Mouse (Mus musculus) adrenal gland, postnatal 36 days (tissue): ENCODE measurements around the gene Cacna2d2. TPM values are rescaled to one million over a fixed set of nuclear protein-coding genes. Genes with fewer than 3 reads are reported as not detected.
A peak's percentile ranks its signal among the peaks of the same experiment; 100 is the strongest.

Experiments
- DNase-seq, 2 experiments: peaks; one replicate each; pipeline ENCODE4 v3.0.0; 2021; ENCODE audit warnings: mixed read lengths in 1 of 2
- total RNA-seq, 2 experiments: library from RNA; stranded (reverse); gene quantifications; 2 replicates each; pipeline ENCODE4 v1.2.3; 2021

The Cacna2d2 gene
- total RNA-seq, 2 experiments from 2014 or later, result 4.9 to 5.2 TPM

DNA sequence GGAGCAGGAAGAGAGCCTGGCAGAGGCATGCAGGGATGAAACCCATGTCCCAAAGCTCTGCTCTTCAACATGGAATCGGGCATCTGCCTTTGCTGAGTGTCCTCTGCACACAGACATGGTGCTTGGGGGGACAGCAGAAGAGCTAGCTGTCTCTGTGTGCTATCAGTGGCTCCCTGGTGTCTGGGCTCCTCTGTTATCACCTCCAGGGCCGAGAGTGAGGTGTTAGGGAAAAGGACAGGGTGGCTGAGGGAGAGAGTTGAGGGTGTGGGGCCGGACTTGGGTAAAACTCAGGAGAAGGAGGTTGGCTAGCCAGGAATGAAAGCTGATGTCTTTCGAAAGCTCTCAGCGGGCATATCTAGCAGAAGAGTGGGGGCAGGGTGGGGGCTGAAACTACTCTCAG lies 63.5 kb downstream of the Cacna2d2 start:
- no peak for DNase-seq

DNA sequence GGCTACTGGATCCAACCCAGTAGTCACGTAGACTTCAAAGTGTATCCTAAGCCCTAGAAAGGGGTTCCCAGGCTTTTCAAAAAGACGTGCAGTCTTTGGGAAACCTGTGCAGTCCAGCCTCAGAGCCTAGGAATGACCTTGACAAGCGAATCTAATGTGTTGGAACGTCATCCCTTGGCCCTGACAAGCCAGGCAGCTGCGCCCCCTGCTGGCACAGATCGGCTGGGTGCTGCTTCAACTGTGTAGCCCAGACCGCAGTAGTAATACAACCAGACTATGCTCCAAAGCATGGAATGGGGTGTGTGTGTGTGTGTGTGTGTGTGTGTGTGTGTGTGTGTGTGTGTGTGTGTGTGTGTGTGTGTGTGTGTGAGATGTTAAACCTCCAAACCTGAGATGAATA lies 64.1 kb downstream of the Cacna2d2 start:
- peak; percentile 88 to 92 for DNase-seq

DNA sequence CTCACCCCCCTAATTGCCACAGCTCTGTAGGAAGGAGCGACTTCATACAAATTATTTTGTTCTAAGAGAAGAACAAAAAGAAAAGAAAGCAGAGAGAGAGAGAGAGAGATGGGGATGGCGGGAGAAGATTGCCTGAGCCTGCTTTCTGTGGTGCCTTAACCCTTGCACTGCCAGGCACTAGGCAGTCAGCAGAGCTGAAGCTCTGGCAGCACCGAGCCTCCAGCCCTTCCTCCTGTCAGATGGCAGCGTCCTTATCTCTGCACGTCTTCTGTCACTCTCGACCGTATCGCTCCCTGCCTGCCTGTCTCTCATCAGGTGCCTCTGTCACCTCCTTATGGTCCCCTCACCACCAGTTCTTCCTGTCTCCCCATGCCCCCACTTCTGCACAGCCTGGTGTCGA lies 64.7 kb downstream of the Cacna2d2 start:
- DNase-seq, result no peak

DNA sequence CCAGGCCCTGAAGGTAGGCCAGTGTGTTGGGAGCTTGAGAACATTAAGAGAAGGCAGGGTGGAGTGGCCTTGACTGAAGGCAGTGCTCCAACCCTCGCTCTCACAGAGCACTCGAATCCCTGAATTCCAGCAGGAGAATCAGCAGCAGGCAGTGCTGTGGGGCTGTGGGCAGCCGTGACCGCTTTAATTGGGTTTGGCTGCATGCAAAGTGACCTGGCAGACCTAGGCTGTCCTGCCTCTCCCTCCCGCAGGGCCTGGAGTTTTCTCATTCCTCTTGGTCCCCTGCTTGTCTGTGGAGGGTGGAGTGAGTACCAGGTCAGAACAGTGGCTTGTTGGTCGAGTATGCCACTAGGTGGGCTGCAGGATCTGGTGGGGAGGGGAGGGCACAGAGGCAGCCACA lies 66.2 kb downstream of the Cacna2d2 start:
- no peak for DNase-seq

DNA sequence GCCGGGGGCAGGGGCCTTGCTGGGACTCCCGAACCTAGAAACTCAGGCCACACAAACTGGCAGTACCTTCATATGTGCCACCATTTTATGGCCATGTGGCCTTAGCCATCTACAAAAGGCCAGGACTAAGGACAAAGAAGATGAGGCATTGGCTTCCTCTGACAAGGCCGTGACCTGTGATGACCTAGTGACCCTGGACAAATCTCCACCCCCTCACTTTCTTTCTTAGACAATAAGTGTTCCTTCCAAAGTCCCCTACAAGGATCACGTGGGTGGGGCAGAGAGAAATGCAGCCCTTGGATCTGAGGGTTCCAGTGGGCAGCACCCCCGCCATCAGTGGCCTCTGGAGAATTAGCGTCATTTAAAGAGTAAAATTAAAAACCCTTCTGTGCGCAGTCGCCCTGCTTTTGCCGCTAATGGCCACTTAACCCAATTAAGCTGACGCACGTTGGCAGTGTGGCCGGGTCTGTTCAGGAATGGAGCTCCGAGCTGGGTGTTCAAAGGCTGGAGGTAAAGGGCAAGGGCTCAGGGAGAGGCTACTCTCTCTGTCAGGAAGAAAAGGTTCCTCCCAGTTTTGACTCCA lies 69.9 kb downstream of the Cacna2d2 start:
- peak in 1 of 2 experiments; percentile 17 for DNase-seq

DNA sequence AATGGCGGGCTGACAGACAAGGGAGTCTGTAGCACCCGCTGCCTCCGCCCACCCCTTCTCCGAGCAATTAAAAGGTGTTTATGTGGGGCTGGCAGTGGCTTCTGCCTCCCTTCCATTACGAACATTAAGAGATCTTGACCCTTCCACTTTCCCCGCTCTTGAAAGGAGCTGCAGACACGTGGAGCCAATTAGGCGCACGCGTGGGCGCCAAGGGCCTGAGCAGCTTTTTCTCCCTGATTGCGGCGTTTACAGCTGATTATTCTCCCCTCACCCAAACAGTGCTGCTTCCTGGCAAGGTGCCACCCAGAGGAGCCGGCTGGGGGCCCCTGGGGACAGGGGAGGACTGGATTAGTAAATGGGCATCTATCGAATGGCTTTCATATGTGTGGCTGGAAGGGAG lies 71.0 kb downstream of the Cacna2d2 start:
- no peak for DNase-seq

DNA sequence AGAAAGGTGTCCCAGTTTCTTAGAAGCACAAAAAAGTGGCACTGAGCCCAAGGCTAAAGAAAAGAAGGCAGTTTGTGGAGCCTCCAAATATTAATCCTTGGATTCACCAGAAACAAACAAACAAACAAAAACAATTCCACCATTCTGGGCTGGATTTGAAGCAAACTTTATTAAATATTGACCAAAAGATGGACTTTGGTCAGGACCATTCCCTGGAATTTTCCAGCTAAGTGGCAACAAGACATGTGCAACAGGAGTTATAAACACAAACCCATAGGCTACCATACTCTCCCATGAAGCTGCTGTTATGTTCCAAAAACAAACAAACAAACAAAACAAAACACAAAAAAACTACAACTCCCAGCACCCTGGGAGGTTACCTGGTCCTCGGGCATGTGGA lies 74.6 kb downstream of the Cacna2d2 start:
- DNase-seq, result no peak

DNA sequence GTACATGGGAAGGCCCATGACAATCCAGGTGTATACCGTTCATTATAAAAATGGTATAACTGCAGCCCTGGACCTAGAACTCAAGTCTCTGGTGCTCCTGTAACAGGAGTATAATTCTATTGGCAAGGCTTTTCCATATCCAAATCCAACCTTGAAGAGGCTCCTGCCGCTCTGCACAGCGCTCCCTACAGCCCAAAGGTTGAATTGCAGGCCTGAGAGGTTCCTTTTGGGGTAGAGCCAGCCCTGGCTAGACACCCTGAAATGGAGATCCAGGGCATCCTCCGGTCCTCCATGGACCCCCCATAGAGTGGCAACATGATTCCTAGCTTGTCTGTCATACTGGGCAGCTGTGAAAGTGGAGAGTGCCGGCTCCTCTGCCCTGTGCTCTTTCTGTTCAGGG lies 79.6 kb downstream of the Cacna2d2 start:
- DNase-seq, result no peak

DNA sequence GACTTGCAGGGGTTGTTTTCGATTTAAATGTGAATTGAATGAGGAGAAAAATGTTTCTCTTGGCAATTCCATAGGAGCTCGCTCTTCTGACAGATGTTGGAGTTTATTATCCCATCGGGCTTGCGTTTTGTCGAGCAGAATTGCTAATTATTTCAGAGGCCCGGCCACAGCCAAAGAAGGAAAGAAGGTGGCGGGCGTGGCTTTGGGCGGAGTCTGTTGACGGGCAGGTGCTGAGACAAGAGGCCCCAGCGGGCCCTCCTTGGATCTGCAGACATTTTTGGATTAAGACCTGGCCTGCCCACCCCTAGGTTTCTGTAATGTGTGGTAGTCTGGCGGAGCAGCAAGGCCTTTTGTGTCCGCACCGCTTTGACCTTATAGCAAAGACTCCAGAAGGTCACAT lies 80.2 kb downstream of the Cacna2d2 start:
- no peak for DNase-seq

DNA sequence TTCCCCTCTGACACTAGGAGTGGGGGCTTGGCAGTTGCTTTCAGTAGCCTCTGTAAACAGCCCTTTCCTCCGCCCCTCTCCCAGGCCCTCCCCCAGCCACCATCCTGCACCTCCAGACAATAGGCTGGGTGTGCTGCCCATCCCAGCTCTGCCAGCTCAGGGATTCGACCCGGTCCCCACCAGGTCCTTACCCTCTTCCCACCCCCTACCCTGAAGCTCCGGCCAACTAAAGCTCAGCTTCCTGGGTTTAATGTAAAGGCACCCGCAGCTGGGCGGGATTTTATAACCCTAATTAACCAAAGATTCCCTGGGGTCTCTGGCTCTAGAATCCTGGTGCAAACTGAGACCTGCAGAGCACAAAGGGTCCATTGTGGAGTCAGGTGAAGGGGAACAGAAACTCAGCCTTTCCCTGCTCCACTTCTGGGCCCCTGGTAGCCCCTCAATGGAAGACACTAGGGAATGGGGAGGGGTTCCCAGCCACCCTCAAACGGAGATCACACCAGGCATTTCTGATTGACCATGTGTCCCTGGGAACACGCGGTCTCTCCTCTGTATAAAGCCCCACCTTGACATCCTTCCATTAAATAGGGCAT lies 81.2 kb downstream of the Cacna2d2 start:
- DNase-seq, result no peak

DNA sequence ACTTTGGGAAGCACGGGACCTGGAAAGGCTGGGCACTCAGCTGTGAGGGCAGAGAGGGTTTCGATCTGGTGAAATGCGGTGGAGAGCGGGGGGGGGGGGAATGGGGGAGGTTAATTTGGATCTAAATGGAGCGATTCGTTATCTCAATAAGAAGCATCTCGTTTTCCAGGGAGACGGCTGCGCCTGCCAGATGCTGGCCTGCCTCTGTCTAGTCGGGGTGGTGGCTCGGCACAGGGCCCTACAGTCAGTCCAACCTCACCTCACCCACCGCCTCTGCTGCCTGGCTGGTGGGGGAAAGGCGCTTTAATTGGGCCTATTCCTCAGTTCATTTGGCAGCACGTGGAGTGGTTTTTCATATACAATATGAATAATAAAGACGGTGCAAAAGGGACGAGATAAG lies 81.9 kb downstream of the Cacna2d2 start:
- no peak for DNase-seq

DNA sequence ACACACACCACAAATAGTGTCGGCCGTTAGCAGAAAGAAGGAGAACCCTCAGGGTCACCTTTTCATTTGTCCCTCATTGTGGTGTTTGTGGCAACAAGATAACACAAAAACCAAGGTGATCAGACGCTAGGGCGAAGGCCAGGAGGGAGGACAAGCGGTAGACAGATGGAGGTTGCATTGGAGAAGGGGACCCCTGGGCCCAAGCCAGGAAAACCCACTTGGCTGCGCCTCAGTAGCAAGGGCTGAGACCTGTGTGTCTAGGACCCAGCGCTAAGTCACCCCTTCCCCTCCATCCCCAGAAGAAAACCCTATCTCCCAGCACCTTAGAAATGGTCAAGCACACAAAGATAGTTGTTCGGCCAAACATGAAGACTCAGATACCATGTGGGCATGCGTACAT lies 82.6 kb downstream of the Cacna2d2 start:
- DNase-seq, result no peak

DNA sequence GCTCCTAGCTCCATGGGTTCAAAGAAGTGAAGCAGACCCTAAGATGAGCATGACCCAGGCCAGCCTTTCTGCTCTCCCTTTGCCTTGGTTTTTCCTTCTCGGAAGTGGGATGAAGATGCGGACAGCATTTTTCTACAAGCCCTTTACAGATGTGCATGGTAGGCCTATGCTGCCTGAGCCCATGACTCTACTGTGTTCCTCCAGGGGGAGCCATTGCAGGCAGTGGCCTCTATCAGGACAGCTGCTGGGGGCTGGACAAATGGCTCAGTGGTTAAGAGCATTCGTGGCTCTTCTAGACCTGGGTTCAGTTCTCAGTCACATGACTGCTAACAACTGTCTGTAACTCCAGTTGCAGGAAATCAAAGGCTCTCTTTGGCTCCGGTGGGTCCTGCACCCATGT lies 83.4 kb downstream of the Cacna2d2 start:
- DNase-seq, result no peak

DNA sequence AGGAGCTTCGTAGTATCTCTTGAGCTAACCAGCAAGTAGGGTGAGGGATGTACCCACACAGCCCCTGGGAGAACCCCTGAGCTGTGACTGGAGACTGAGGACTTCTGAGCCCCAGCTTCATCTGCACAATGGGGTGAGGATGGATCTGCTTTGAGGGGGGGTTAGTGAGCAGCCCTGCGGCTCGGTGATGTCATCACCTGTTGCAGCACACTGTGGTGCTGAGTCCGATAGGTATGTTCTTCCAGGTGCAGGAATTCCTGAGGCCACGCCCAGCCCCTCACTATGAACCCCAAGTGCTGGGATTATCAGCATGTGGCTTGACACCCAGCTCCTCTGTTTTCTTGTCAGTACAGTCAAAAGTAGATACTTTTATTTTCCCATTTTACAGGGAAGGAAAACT lies 84.3 kb downstream of the Cacna2d2 start:
- DNase-seq, result no peak

DNA sequence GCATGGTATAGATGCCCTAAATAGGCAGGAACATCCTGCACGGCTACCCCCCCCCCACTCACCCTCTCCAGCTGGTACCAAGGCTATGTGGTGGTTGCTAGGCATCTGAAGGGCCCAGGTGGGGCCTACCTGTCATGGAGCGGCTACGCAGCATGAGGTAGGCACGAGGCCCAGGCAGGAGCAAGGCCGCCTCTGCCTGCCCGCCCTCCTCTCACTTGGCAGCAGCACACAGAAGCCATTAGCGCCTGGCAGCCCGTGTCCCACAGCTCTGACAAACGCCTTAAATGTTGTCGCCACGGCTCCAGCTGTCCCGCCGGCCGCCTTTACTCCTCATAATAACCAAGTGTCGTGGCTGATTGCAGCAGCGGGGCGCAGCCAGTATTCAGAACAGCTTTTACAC lies 84.9 kb downstream of the Cacna2d2 start:
- no peak for DNase-seq

DNA sequence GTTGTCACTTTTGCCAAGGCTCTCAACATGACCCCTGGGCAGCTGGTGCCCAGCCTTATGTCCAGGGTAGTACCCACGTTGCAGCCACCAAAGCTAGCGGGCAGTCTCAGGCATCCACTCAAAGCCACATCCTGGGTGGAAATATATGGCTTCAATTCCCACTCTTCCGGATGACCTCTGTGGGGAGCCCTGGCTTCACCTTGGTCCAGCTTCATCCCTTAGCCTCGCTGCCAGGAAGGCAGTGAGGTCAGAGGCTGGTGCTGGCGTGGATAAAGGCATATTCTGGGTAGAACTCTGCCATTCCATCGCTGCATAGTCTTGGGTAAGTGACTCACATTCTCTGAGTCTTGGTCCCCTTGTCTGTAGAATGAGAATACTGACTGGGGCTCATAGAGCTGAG lies 85.4 kb downstream of the Cacna2d2 start:
- DNase-seq, result no peak

DNA sequence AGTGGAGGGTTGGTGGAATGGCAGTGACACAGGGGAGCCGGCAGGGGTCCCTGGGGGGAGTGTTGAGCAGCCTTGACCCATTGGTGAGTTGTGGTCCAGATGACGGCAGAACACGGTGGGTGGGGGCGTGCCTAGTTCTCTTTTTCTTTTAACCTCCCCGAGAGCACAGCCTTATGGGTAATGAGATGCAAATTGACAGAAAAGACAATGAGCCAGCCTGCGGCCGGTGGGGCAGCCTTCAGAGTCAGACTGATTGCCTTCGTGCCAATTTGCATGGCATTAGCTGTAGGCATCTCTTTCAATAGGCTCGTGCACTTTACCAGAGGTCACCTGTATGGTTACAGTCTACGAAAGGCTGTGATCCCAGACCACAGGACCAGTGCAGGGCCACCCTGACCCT lies 86.7 kb downstream of the Cacna2d2 start:
- DNase-seq, result no peak

DNA sequence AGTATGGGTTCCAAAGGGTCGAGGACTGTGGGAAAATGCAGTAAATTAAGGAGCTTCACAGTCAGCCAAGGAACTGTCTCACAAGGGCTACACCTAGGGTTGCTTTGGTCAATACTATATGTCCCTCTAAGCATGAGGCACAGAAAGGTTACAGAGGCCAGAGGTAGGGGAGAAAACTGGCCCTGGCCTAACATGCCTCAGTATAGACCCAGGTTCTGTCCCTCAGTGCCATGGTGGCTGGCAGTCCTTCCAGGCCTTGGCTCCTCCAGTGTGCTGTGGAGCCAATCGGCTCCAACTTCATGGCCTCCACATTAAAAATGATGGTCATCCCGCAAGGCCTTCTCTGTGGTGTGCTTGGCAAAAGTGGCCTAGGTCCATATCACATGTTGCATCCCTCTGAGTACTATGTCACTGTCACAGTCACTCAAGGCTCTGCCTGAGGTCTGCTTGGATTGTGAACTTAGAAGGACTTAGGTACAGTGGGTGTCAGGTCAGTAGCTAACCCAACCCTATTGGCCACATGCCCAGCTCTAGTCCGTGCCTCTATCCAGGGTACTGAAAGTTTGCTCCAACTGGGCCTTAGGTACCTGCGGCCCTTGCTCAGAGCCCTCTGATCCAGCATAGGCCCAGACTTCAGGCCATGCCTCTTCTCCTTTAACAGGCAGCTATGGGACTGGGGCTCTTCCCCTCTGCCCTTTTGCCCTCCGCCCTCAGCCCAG lies 87.3 kb downstream of the Cacna2d2 start:
- peak; percentile 37 to 41 for DNase-seq

DNA sequence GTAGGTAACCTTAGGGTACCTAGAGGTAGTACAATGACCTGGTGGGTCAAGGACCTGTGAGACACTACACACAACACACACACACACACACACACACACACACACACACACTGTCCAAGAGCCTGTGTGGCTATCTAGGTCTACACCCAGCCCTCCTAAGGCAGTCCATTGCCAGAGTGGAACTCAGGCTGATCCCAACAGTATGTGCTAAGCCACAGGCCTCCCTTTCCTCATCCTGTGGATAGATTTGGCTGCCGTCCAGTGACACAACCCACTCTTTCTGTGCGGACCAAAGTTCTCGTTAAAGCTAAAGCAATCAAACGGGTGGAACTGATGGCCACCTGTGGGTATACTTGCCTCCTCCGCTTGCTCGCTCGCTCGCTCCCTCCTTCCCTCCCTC lies 90.7 kb downstream of the Cacna2d2 start:
- no peak for DNase-seq

DNA sequence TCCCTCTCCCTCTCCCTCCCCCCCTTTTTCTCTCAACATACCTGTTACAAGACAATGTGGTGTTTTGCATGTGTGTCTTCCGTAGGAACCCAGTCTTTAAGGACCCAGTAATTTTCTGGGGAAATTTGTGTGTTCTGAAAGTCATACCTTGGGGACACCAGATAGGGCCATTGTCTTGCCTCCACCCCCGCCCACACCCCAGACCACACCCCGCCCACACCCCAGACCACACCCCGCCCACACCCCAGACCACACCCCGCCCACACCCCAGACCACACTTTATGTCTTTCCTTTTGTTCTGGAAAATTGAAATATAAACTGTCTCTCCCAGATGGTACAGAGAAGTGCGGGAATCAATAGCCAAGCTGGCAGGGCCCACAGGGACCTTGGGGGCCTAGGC lies 91.2 kb downstream of the Cacna2d2 start:
- DNase-seq, result no peak

DNA sequence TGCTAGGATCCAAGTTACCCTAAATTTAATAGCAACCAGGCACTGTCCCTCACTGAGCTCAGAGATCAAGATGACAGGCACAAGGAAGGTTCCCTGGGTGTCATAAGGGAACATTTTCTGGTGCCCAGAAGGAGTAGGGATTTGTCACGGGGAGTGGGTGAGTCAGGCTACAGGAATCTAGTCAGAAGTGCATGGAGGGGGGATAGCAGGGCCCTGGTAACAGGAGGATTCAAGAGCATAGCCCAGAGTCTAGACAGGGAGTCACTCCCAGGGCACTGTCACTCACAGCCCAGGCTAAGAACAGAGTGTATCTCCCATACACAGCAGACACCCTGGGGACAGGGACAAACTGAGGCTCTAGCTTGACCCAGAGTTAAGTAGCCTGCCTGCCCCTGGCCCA lies 94.1 kb downstream of the Cacna2d2 start:
- DNase-seq, result no peak

DNA sequence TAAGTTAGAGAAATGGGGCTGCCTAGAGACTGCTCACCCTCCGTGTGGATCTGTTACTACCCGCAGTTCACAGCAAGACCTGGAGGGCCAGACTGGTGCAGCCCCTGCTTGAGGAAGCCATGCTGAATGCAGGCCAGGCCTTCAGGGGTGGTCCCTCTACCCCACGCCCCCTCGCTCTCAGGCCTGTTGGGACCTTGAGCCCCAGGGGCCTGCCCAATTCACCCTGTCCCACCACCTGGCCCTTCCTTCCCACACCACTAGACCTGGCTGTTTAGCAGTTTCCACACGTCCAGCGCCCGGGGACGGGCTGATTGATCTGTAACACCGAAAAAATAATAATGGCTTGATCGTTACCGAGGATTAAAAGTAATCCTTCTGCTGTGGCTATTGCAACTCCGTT lies 94.8 kb downstream of the Cacna2d2 start:
- no peak for DNase-seq

DNA sequence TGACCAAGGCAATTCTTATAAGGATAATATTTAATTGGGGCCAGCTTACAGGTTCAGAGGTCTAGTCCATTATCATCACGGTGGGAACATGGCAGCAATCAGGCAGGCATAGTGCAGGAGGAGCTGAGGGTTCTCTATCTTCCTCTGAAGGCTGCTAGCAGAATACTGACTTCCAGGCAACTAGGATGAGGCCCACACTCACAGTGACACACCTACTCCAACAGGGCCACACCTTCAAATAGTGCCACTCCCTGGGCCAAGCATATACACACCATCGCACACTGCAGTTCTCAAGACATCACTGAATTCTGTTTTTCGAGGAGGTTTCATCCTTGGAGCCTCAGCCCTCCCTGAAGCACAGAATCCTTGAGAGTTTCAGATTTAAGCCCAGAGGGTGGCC lies 96.9 kb downstream of the Cacna2d2 start:
- DNase-seq, result no peak

DNA sequence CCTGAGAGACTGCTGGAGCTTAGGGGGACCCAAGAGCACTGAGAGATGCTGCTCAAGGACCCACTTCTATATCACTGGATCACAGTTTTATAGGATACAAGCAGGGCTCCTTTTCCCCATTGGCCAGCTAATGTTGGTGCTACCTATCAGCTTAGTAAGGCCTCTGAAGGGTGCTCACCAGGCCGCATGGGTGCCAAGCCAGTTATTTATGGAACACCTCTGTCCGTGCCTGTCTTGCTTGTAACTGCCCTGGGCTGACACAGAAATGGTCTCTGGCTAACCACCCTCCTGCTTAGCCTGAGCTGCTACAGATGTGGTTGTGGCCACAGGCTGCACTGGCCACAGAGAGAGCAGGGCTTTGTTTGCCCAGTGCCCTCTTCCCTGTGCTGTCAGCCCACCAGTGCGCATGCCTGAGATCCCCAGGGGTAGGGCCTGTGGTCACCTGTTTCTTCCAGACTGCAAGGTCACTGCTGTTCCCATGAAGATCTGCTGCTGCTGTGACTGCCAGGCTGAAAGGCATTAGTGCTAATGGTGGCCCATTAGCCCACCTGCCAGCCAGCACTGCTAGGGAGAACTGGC lies 101.4 kb downstream of the Cacna2d2 start:
- DNase-seq, result no peak
